In the genomic region with DNA sequence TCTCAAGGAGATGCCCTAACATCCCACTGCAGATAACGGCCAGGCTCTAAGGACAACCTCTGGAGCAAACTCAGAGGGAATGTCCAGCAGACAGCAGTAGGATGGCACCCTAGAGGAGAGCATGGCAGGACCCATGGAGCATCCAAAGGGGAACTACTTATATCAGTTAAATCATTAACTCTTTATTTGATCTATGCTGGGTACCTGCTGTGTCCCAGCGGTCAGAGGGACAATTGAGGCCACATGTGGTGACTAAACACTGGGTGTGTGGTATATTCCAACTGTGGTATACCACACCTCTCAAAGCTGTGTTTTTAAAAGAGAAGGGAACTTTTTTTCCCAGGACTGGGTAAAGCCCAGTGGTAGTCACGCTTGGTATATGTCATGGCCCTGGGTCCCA, we compare ENCODE assay signal across 26 mouse cellular contexts.
"Had no signal": no experiment of that assay in that cellular context is flagged by ENCODE, and none has a peak within 500 bp of the region (broad histone marks: within the 10 kb centered on the region; RNA-seq: fewer than 3 reads in every experiment).

No protein-coding gene starts in this region.

- H3K4me1 ChIP-seq: hindbrain, embryonic 15.5 days; limb, embryonic 13.5 days; limb, embryonic 15.5 days had no signal

- H3K36me3 ChIP-seq: heart, embryonic 13.5 days; heart, embryonic 15.5 days; hindbrain, embryonic 13.5 days; hindbrain, embryonic 15.5 days; kidney, embryonic 15.5 days; limb, embryonic 13.5 days; limb, embryonic 15.5 days had no signal

- H3K9me3 ChIP-seq: heart, embryonic 13.5 days; heart, embryonic 15.5 days; hindbrain, embryonic 13.5 days; hindbrain, embryonic 15.5 days; kidney, embryonic 15.5 days; limb, embryonic 13.5 days; limb, embryonic 15.5 days had no signal

- H3K4me2 ChIP-seq: heart, embryonic 11.5 days; heart, embryonic 13.5 days; heart, embryonic 15.5 days; hindbrain, embryonic 13.5 days; hindbrain, embryonic 15.5 days; kidney, embryonic 15.5 days; limb, embryonic 13.5 days; limb, embryonic 15.5 days had no signal

- H3K4me3 ChIP-seq: gastrocnemius, adult 2 months; heart, adult 2 months; heart, embryonic 13.5 days; heart, embryonic 15.5 days; hindbrain, embryonic 13.5 days; hindbrain, embryonic 15.5 days; kidney, embryonic 15.5 days; limb, embryonic 13.5 days; limb, embryonic 15.5 days had no signal

- H3K27me3 ChIP-seq: heart, embryonic 15.5 days; hindbrain, embryonic 13.5 days; hindbrain, embryonic 15.5 days; kidney, embryonic 15.5 days; limb, embryonic 13.5 days; limb, embryonic 15.5 days had no signal

- DNase-seq: gastrocnemius, adult 2 months; gastrocnemius, postnatal 10 days; gastrocnemius, postnatal 25 days; heart, adult 11 months; heart, adult 2 months; heart, postnatal 14 days; heart, postnatal 36 days; kidney, adult 11 months; kidney, adult 2 months; kidney, adult 9 months; kidney, postnatal 14 days; kidney, postnatal 36 days; layer of hippocampus, adult 9-11 months; layer of hippocampus, postnatal 36 days; left cerebral cortex, postnatal 4 days had no signal

- H3K27ac ChIP-seq: gastrocnemius, adult 2 months; heart, adult 2 months; heart, embryonic 13.5 days; heart, embryonic 15.5 days; hindbrain, embryonic 13.5 days; hindbrain, embryonic 15.5 days; kidney, embryonic 15.5 days; kidney, postnatal 0 days; limb, embryonic 13.5 days; limb, embryonic 15.5 days had no signal

- H3K9ac ChIP-seq: heart, embryonic 13.5 days; heart, embryonic 15.5 days; hindbrain, embryonic 13.5 days; hindbrain, embryonic 15.5 days; kidney, embryonic 15.5 days; limb, embryonic 13.5 days; limb, embryonic 15.5 days had no signal

- ATAC-seq: forebrain, embryonic 16.5 days; inflammation-experienced regulatory T-cells, adult 6 months had no signal
